Mouse (Mus musculus) brain, embryonic 14.5 days (tissue): ENCODE results near the gene Epha1.

Experiments used
- CTCF ChIP-seq: fragments of 200-500 bp; IDR thresholded peaks from 2 replicates; pipeline ENCODE4 v1.5.1; 2012; ENCODE audit warnings: inconsistent platforms, mild to moderate bottlenecking, moderate library complexity, borderline replicate concordance; ENCODE audit not compliant: insufficient read depth, insufficient read length; ENCODE audit errors: extremely low read depth
- POLR2A ChIP-seq: fragments of 200-500 bp; IDR thresholded peaks from 2 replicates; pipeline ENCODE4 v1.6.1; 2012; ENCODE audit warnings: mild to moderate bottlenecking, inconsistent platforms, borderline replicate concordance; ENCODE audit not compliant: poor library complexity, insufficient read depth, insufficient read length, severe bottlenecking; ENCODE audit errors: extremely low read depth

DNA sequence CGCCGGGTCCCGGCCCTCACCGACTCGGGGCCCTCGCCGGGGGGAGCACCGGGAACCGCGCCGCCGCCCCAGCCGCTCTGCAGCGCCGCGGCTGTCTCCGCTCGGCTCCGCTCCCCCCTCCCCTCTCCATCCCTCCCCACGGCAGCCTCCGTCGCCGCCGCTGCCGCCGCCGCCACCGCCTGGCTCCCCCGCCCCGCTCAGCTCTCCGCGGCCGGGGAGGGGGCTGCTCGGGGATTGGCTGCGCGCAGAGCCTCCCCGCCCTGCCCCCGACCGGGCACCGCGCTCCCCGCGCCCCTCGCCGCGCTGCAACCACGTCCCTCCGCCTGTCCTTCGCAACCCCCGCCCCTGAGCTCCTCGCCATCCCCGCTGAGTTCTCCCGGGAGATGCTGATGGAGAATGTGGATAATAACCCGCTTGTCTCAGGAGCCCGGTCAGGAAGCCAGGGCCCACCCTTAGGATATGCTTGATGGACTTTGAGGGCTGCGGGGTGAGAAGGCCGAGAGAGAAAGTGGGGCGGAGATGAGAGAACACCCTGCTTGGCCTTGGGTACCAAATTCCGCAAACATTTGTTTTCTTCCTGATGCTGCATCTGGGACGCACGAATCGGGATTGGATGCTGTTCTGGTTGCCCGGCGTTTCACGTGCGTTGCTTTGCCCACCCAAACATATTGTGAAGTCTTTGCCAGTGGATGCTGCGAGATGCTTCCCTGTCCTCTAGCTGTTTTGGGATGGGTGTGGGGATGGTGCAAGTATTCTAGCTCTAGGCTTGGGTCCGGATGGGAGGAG is 48.4 kb downstream of the Epha1 start, which contains the start of gene Fam131b:
- TF ChIP-seq CTCF (no peak), POLR2A (peak; percentile 66)
